8 mouse cellular contexts compared by ENCODE assay signal in the genomic region with DNA sequence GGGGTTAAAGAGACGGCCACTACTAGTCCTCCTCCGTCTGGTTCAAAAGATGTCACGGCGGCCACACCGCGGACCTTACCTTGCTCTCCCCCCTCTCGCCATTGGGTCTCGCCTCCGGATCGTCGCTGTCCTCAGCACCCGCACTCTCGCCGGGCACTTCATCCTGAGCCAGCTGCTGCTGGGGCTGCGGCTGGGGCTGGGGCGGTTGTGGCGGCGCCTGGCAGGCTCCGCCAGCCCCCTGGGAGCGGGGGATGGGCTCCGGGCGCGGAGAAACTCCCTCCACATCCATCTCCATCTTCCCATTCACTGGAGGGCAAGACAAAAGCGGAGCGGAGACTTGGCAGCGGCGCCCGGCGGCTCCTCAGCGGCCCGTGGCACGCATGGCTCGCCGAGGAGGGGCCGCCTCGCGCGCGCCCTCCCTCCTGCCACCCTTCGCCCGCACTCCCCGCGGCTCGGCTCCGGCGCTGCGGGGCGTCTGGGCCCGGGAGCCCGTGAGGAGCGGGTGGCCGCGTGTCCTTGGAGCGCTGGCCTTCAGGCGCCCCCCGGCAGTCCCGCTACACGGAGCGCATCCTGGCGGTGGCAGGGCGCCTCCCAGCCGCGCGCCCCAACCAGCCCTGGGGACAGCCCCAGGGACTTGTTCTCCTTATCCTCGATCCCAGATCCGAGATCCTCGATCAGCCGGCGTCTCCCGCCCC.
DNase-seq lines count a peak whose midpoint lies in the region; ATAC-seq and TF ChIP-seq lines count a peak whose summit lies in the region.

No protein-coding gene starts in this region.

- intact Hi-C loops in gastrocnemius, adult 2 months (cut with DNase I), result no loop called here

- H3K9me3 ChIP-seq in embryonic facial prominence, embryonic 15.5 days (replicated peaks), result no peaks in the 10 kb centered on the region
- H3K9me3 ChIP-seq in limb, embryonic 14.5 days (ENCODE audit: control insufficient read depth, low read length), result no peaks in the 10 kb centered on the region

- peak overlapping the region; percentile 99 for H3K4me2 ChIP-seq in embryonic facial prominence, embryonic 15.5 days (replicated peaks)
- peak overlapping the region; percentile 99 for H3K4me2 ChIP-seq in limb, embryonic 14.5 days (replicated peaks; ENCODE audit: low read depth, low read length, severe bottlenecking)
- H3K4me2 ChIP-seq in myocyte (ENCODE audit: low read depth), result peak overlapping the region; percentile 28

- DNase-seq in gastrocnemius, adult 2 months, result peak; percentile 31
- DNase-seq in gastrocnemius, adult 18-20 months (ENCODE audit: low spot score), result no peak
- peak; percentile 56 for DNase-seq in adrenal gland, postnatal 36 days
- DNase-seq in heart, postnatal 4 days, result peak; percentile 38
- no peak for DNase-seq in limb, embryonic 14.5 days (ENCODE audit: low spot score)
- DNase-seq in MN1 (ENCODE audit: low spot score), result no peak

- no peak for TF ChIP-seq CTCF in gastrocnemius, adult 2 months (IDR thresholded peaks at IDR 0.05)

- under 1% methylated on average over 68 of the region's 70 CpGs for WGBS in embryonic facial prominence, embryonic 15.5 days
- WGBS in limb, embryonic 14.5 days, result under 1% methylated on average over 37 of the region's 70 CpGs

- H3K27me3 ChIP-seq in embryonic facial prominence, embryonic 15.5 days, result peaks cover 36% of the 10 kb centered on the region
- peaks cover 23% of the 10 kb centered on the region for H3K27me3 ChIP-seq in limb, embryonic 14.5 days (ENCODE audit: control insufficient read depth, insufficient read depth, low read length)
- peaks cover 16% of the 10 kb centered on the region for H3K27me3 ChIP-seq in myocyte (ENCODE audit: control insufficient read depth, insufficient read depth, insufficient read length)

- no peak overlapping the region for H3ac ChIP-seq in myocyte (ENCODE audit: control insufficient read depth, insufficient read length)

- H3K9ac ChIP-seq in embryonic facial prominence, embryonic 15.5 days, result peak overlapping the region; percentile 35; the same call in 1 of the 2 replicates
- peak overlapping the region; percentile 57 for H3K9ac ChIP-seq in limb, embryonic 14.5 days (ENCODE audit: low read depth, low read length, severe bottlenecking)

- H3K4me3 ChIP-seq in gastrocnemius, adult 2 months, result peak overlapping the region; percentile 72
- H3K4me3 ChIP-seq in embryonic facial prominence, embryonic 15.5 days (replicated peaks), result peak overlapping the region; percentile 52
- peak overlapping the region; percentile 59 for H3K4me3 ChIP-seq in limb, embryonic 14.5 days (replicated peaks; ENCODE audit: low read length)
- H3K4me3 ChIP-seq in myocyte, result no peak overlapping the region

- H3K27ac ChIP-seq in gastrocnemius, adult 2 months, result no peak overlapping the region
- no peak overlapping the region for H3K27ac ChIP-seq in embryonic facial prominence, embryonic 15.5 days (replicated peaks)
- no peak overlapping the region for H3K27ac ChIP-seq in limb, embryonic 14.5 days (replicated peaks; ENCODE audit: low read depth, low read length)

- H3K36me3 ChIP-seq in embryonic facial prominence, embryonic 15.5 days, result no peaks in the 10 kb centered on the region
- no peaks in the 10 kb centered on the region for H3K36me3 ChIP-seq in limb, embryonic 14.5 days (ENCODE audit: control insufficient read depth, insufficient read depth, low read length)
- H3K36me3 ChIP-seq in myocyte (ENCODE audit: control insufficient read depth, insufficient read depth), result no peaks in the 10 kb centered on the region

- peaks cover 17% of the 10 kb centered on the region for H3K4me1 ChIP-seq in embryonic facial prominence, embryonic 15.5 days
- peaks cover 10% of the 10 kb centered on the region; the same call in 1 of the 2 replicates for H3K4me1 ChIP-seq in limb, embryonic 14.5 days (ENCODE audit: control insufficient read depth, insufficient read depth, low read length)

- no peaks in the 10 kb centered on the region for H3K79me2 ChIP-seq in myocyte (ENCODE audit: control insufficient read depth, insufficient read depth)

- no peak for TF ChIP-seq POLR2A in limb, embryonic 14.5 days (IDR thresholded peaks at IDR 0.05; ENCODE audit: borderline replicate concordance, extremely low read depth, insufficient read depth, insufficient read length)
- TF ChIP-seq POLR2A in myocyte (IDR thresholded peaks at IDR 0.05; ENCODE audit: insufficient read length, low read depth), result no peak

- peak; percentile 64; the same call in 1 of the 2 replicates for ATAC-seq in embryonic facial prominence, embryonic 15.5 days (ENCODE audit: insufficient number of reproducible peaks, low FRiP score, low TSS enrichment, low read depth)
- ATAC-seq in limb, embryonic 14.5 days (ENCODE audit: low FRiP score, low read depth), result peak; percentile 75

TF ChIP-seq in myocyte, 11 proteins besides CTCF, POLR2A, EP300 and RAD21:
- TF ChIP-seq TCF3 (IDR thresholded peaks at IDR 0.05; ENCODE audit: insufficient read length, low read depth) (no peak), TCF12 (IDR thresholded peaks at IDR 0.05; ENCODE audit: insufficient read depth, poor library complexity, severe bottlenecking) (no peak), MAX (IDR thresholded peaks at IDR 0.05; ENCODE audit: low read depth) (no peak), REST (IDR thresholded peaks at IDR 0.05; ENCODE audit: insufficient read depth, insufficient read length) (peak; percentile 57), POLR2AphosphoS2 (IDR thresholded peaks at IDR 0.05; ENCODE audit: insufficient read length, low read depth) (no peak), MYOG (IDR thresholded peaks at IDR 0.05; ENCODE audit: control insufficient read depth in 1 of 3, insufficient read depth in 1 of 3, insufficient read length in 2 of 3, low read depth in 2 of 3) (peak in 2 of 3 experiments; percentile 37 to 44), E2F4 (IDR thresholded peaks at IDR 0.05; ENCODE audit: insufficient read depth) (no peak), MYOD1 (IDR thresholded peaks at IDR 0.05; ENCODE audit: control insufficient read depth in 1 of 3, insufficient read length in 2 of 3, low read depth in 2 of 3) (peak in 2 of 3 experiments; percentile 43 to 54), USF1 (IDR thresholded peaks at IDR 0.05; ENCODE audit: low read depth) (no peak)

Comparison
In these comparisons a context has a peak if more than half of its experiments do, and no peak if none do; other contexts are left out.
1. DNase-seq: peak in gastrocnemius, adult 2 months (single experiment), adrenal gland, postnatal 36 days (2 of 2) and heart, postnatal 4 days (single experiment); none in gastrocnemius, adult 18-20 months (single experiment), limb, embryonic 14.5 days (single experiment) and MN1 (single experiment).
2. H3K4me2 ChIP-seq: peak in every context shown above with its lines; median percentile 99 in embryonic facial prominence, embryonic 15.5 days; 99 in limb, embryonic 14.5 days; 28 in myocyte.